ENCODE assay signal across 10 mouse cellular contexts in the genomic region with DNA sequence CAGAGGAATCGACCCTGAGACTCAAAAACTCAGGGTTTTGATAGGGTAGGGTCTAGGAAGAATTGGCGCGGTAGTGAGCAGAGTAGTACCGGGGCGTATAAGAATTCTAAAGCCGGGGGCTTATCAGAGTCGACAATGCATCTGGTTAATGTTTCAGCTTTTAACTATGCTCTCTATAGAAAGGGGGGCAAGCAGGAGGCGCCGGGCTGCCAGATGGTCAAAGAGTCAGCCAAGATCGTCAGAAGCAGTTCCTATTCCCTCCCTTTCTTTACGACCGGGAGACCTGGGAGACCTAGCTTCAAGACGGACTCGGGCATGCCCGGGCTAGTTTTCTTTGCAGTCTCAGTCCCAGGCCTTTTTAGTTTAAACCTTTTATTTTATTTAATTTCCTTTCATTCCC. TPM values are rescaled to one million over a fixed set of nuclear protein-coding genes. Genes with fewer than 3 reads are reported as not detected.
DNase-seq lines count a peak whose midpoint lies in the region; ATAC-seq and TF ChIP-seq lines count a peak whose summit lies in the region.
"Had no signal": no experiment of that assay in that cellular context is flagged by ENCODE, and none has a peak within 500 bp of the region (broad histone marks: within the 10 kb centered on the region; RNA-seq: fewer than 3 reads in every experiment).

No protein-coding gene starts in this region.

- H3K4me2 ChIP-seq in forebrain, postnatal 0 days (ENCODE audit: low read depth): no peak overlapping the region

- ATAC-seq in cerebellum, adult (ENCODE audit: insufficient number of reproducible peaks, low FRiP score, low TSS enrichment): no peak
- no peak for ATAC-seq in forebrain, postnatal 0 days

- H3K4me3 ChIP-seq in forebrain, postnatal 0 days (ENCODE audit: low read depth, low read length): no peak overlapping the region

- no peaks in the 10 kb centered on the region for H3K9me3 ChIP-seq in forebrain, postnatal 0 days (ENCODE audit: low read length)
- H3K9me3 ChIP-seq: neural tube, embryonic 13.5 days had no signal

- intact Hi-C loops in heart, postnatal 14 days (cut with DNase I): loop anchor here (5.0 kb wide), 1 partner anchor 160 kb away; a partner anchor contains a TSS

- WGBS in forebrain, postnatal 0 days: 93% methylated on average over 15 of the region's 15 CpGs

- no peak overlapping the region for H3K9ac ChIP-seq in forebrain, postnatal 0 days

- no peaks in the 10 kb centered on the region for H3K27me3 ChIP-seq in forebrain, postnatal 0 days (ENCODE audit: insufficient read depth, low read length)
- H3K27me3 ChIP-seq: neural tube, embryonic 13.5 days had no signal

- TF ChIP-seq CTCF in forebrain, postnatal 0 days (IDR thresholded peaks at IDR 0.05; ENCODE audit: low read depth): no peak

- no peaks in the 10 kb centered on the region for H3K36me3 ChIP-seq in forebrain, postnatal 0 days (ENCODE audit: insufficient read depth)
- H3K36me3 ChIP-seq: neural tube, embryonic 13.5 days had no signal

- no peak overlapping the region for H3K27ac ChIP-seq in forebrain, postnatal 0 days (ENCODE audit: low read depth, low read length)
- H3K27ac ChIP-seq: neural tube, embryonic 13.5 days had no signal

- no peaks in the 10 kb centered on the region for H3K4me1 ChIP-seq in forebrain, postnatal 0 days (ENCODE audit: insufficient read depth)

- peak; percentile 32 for DNase-seq in cerebellum, adult 11 months
- DNase-seq in cerebellum, postnatal 10 days: peak; percentile 74 to 80
- peak; percentile 47 to 64 for DNase-seq in heart, postnatal 14 days
- peak; percentile 38 for DNase-seq in lung, postnatal 14 days
- no peak for DNase-seq in T-cell, adult 2 months (ENCODE audit: low spot score)
- DNase-seq in forebrain, postnatal 0 days: no peak
- DNase-seq in embryo, embryonic 10.5 days (ENCODE audit: low spot score): no peak

RNA-seq across cellular contexts. Expression of a gene that starts 1.3 kb away (rescaled TPM):
- total RNA-seq in heart, postnatal 14 days (2021): 10 to 100 TPM; 40.2 to 40.8 TPM
- 10.3 and 11.0 TPM in 2 replicates for total RNA-seq in forebrain, postnatal 0 days (2014; rRNA removed)
- polyA plus RNA-seq in forebrain, postnatal 0 days (2015; fragmentation: Nextera tagmentation; extraction: Ambion mirVana): 3.8 and 6.8 TPM in 2 replicates

RNA-seq across cellular contexts. Expression of a gene that starts 32.8 kb away (rescaled TPM):
- total RNA-seq in heart, postnatal 14 days (2021): 1 to 10 TPM in 1 of 2 experiments, under 1 TPM in 1; 0.60 to 1.0 TPM
- 7.6 and 7.9 TPM in 2 replicates for total RNA-seq in forebrain, postnatal 0 days (2014; rRNA removed)
- 4.8 and 6.0 TPM in 2 replicates for polyA plus RNA-seq in forebrain, postnatal 0 days (2015; fragmentation: Nextera tagmentation; extraction: Ambion mirVana)

RNA-seq across cellular contexts. Expression of a gene that starts 39.0 kb away (rescaled TPM):
- total RNA-seq in heart, postnatal 14 days (2021): under 1 TPM; 0.17 to 0.27 TPM
- total RNA-seq in forebrain, postnatal 0 days (2014; rRNA removed): 0.14 and 0.15 TPM in 2 replicates
- polyA plus RNA-seq in forebrain, postnatal 0 days (2015; fragmentation: Nextera tagmentation; extraction: Ambion mirVana): 0.16 and 0.26 TPM in 2 replicates
- polyA plus RNA-seq: C2C12 had no signal

Comparison
In these comparisons a context has a peak if more than half of its experiments do, and no peak if none do; other contexts are left out.
1. DNase-seq: peak in cerebellum, adult 11 months (single experiment), cerebellum, postnatal 10 days (2 of 2), heart, postnatal 14 days (2 of 2) and lung, postnatal 14 days (single experiment); none in T-cell, adult 2 months (single experiment), forebrain, postnatal 0 days (single experiment) and embryo, embryonic 10.5 days (single experiment).